Mouse (Mus musculus): ENCODE data around the gene Eaf1. TPM values are rescaled to one million over a fixed set of nuclear protein-coding genes. Genes with fewer than 3 reads are reported as not detected.
"Not testable (repeated sequence)": the region's sequence is repeated elsewhere in the genome, so short reads cannot be mapped to it uniquely, and the experiment has no call there.

The Eaf1 gene
- polyA plus RNA-seq (2012; rRNA removed) = 37.4 and 41.3 TPM in 2 replicates
- 22.6 and 23.3 TPM in 2 replicates for polyA plus RNA-seq (2014; fragmentation: Nextera tagmentation; extraction: Ambion mirVana)

DNA sequence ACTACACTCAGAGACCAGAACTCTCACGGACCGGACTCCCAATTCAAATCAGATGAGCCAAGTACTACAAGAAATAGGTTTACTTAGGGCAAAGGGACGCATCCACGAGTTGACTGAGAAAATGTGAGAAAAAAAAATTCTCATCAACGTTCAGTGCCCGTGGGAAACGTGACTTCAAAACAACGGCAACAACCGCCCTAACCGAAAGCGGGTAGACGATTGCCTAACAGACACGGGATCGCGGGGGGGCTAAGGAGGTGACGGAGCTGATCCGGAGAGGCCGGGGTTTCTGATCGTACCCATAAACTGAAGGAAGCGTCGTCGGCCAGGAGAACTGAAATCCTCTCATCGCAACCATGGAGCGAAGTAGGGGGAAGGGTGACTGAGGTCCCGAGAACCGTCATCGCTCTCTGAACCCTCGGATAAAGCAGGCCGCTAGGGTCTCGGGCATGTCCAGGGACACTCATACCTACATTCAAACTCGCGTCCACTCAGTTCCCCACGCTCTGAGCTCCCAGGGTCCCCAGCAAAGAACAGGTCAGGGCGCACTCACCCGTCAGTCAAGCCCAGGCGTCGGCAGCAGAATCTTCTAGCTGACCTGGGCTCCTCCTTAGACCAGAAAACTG is at the start of gene Eaf1:
TSS of gene Eaf1 (plus strand) at position 51 of the 626 bp plus-strand sequence.
- Histone ChIP-seq H3K9ac (ENCODE audit: low read depth, low read length, severe bottlenecking) (peak within 1 kb of the TSS; percentile 83), H3K4me1 (ENCODE audit: control insufficient read depth, insufficient read depth, low read length) (peaks cover 19% of the 10 kb centered on the region), H3K27me3 (ENCODE audit: control insufficient read depth, insufficient read depth, low read length) (no peaks in the 10 kb centered on the region), H3K4me2 (replicated peaks; ENCODE audit: low read depth, low read length, severe bottlenecking) (peak within 1 kb of the TSS; percentile 85), H3K27ac (replicated peaks; ENCODE audit: low read depth, low read length) (peak within 1 kb of the TSS; percentile 87), H3K9me3 (ENCODE audit: control insufficient read depth, low read length) (no peaks in the 10 kb centered on the region), H3K4me3 (replicated peaks; ENCODE audit: low read length) (peak within 1 kb of the TSS; percentile 85), H3K36me3 (ENCODE audit: control insufficient read depth, insufficient read depth, low read length) (peaks cover 42% of the 10 kb centered on the region)
- WGBS = 1% methylated on average over 37 of the region's 37 CpGs
- peak; percentile 44 for ATAC-seq (ENCODE audit: low FRiP score, low read depth)
- peak; percentile 16 for DNase-seq (ENCODE audit: low spot score)
- no peak for TF ChIP-seq POLR2A (IDR thresholded peaks at IDR 0.05; ENCODE audit: borderline replicate concordance, extremely low read depth, insufficient read depth, insufficient read length)

DNA sequence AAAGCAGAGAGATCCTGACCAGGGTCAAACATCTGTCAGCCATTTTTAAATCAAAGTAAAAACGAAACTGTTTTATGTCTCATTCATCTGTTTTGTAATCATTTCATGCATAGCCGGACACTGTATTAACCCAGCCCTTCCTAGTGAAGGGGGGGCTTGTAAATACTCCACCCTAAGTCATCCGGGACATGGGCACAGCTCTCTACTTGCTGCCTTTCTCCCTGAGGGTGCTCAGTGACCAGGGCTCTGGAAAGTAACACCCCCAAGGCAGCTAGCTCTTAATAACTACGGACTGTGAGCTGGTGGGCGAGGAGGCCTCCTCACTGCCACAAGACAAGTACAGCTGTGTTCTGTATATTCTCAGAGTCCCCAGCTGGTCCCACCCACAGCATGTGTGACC is 45.2 kb upstream of the Eaf1 start:
- Histone ChIP-seq H3K9ac (ENCODE audit: low read depth, low read length, severe bottlenecking) (no peak overlapping the region), H3K9me3 (ENCODE audit: control insufficient read depth, low read length) (no peaks in the 10 kb centered on the region), H3K4me2 (replicated peaks; ENCODE audit: low read depth, low read length, severe bottlenecking) (no peak overlapping the region), H3K27me3 (ENCODE audit: control insufficient read depth, insufficient read depth, low read length) (no peaks in the 10 kb centered on the region), H3K27ac (replicated peaks; ENCODE audit: low read depth, low read length) (no peak overlapping the region), H3K4me3 (replicated peaks; ENCODE audit: low read length) (no peak overlapping the region), H3K4me1 (ENCODE audit: control insufficient read depth, insufficient read depth, low read length) (no peaks in the 10 kb centered on the region), H3K36me3 (ENCODE audit: control insufficient read depth, insufficient read depth, low read length) (no peaks in the 10 kb centered on the region)
- no peak for ATAC-seq (ENCODE audit: low FRiP score, low read depth)
- WGBS = 45% methylated on average over 5 of the region's 5 CpGs
- DNase-seq (ENCODE audit: low spot score) = no peak
- no peak for TF ChIP-seq POLR2A (IDR thresholded peaks at IDR 0.05; ENCODE audit: borderline replicate concordance, extremely low read depth, insufficient read depth, insufficient read length)

DNA sequence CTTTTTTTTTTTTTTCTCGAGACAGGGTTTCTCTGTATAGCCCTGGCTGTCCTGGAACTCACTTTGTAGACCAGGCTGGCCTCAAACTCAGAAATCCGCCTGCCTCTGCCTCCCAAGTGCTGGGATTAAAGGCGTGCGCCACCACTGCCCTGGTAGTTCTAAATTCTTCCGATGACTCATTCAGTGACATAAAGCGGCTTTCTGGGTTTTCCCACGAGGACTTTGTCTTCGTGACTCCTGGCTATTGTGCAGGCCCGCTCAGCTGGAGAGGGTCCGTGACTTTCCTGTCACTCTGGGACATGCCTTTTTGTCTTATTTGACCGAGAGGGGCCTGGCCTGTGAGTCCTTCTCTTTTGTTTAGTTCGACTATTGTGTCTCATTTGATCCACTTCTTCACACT is 40.3 kb upstream of the Eaf1 start:
- not testable (repeated sequence) for DNase-seq (ENCODE audit: low spot score); H3K4me2 ChIP-seq (replicated peaks; ENCODE audit: low read depth, low read length, severe bottlenecking); H3K9ac ChIP-seq (ENCODE audit: low read depth, low read length, severe bottlenecking); H3K27ac ChIP-seq (replicated peaks; ENCODE audit: low read depth, low read length); ATAC-seq (ENCODE audit: low FRiP score, low read depth); H3K36me3 ChIP-seq (ENCODE audit: control insufficient read depth, insufficient read depth, low read length); H3K27me3 ChIP-seq (ENCODE audit: control insufficient read depth, insufficient read depth, low read length); H3K4me3 ChIP-seq (replicated peaks; ENCODE audit: low read length); H3K4me1 ChIP-seq (ENCODE audit: control insufficient read depth, insufficient read depth, low read length); H3K9me3 ChIP-seq (ENCODE audit: control insufficient read depth, low read length)
- WGBS = 87% methylated on average over 12 of the region's 12 CpGs

DNA sequence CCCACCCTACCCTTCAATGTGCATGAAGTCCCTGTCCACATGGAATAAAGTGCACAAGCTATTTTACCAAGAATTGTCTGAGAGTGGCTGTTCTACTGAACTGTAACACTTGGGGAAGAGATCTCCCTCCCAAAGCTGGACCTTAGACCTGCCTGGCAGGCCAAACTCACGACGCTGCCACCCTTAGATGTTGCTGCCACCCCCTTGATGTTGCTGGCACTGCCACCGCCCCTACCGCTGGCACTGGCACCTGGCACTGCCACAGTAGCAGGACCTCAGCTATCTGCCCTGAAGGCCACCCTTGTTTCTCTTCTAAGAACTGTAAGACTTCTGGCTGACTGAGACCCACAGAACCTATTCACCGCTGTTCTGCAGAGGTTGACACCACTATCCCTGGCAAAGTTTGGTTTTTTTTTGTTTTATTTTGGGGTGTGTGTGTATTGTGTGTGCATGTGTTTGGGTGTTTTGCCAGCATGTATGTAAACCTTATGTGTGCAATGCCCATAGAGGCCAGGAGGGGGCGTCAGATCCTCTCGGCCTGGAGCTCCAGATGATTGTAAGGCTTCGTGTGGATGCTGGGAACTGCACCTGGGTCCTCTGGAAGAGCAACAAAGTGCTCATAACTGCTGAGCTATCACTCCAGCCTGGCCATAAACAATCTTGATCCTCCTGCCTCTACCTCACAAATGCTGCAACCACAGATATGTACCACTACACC is 39.2 kb upstream of the Eaf1 start:
- no peak for ATAC-seq (ENCODE audit: low FRiP score, low read depth)

DNA sequence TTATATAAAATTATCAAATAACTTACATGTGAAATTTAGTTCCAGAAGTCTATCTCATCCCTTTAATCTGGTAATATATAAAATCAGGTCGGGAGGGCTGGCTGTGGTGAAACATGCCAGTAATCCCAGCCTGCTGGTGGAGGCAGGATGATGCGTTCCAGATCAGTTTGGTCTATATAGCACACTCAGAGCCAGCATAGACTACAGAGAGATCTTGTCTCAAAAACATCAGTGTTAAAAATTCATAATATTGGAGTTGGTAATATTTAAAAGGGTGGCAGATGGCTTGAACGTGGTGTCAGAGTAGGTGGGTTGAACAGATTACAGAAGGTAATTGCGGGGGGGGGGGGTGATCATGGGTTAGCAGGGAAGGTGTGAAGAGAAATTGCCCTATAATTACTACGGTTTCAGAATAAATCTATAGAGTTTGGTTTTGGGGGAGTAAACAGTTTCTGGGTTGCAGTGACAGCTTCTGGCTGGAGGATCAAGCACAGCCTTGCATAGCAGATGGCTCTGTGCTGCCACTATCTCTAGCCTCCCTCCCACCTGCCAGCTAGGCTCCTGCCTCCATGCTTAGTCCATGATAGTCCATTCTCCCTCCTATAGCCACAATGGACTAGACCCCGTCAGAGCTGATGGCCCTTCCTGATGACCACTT is 38.0 kb upstream of the Eaf1 start:
- TF ChIP-seq POLR2A (IDR thresholded peaks at IDR 0.05; ENCODE audit: borderline replicate concordance, extremely low read depth, insufficient read depth, insufficient read length) = no peak
- WGBS = 79% methylated on average over 6 of the region's 6 CpGs
- no peak for ATAC-seq (ENCODE audit: low FRiP score, low read depth)

More for the DNA sequence above, 39.2 kb upstream of the Eaf1 start:
- WGBS = 90% methylated on average over 8 of the region's 8 CpGs
- Histone ChIP-seq H3K27me3 (ENCODE audit: control insufficient read depth, insufficient read depth, low read length) (no peaks in the 10 kb centered on the region), H3K36me3 (ENCODE audit: control insufficient read depth, insufficient read depth, low read length) (no peaks in the 10 kb centered on the region), H3K4me2 (replicated peaks; ENCODE audit: low read depth, low read length, severe bottlenecking) (no peak overlapping the region), H3K4me1 (ENCODE audit: control insufficient read depth, insufficient read depth, low read length) (peaks cover 3% of the 10 kb centered on the region; the same call in 1 of the 2 replicates), H3K9me3 (ENCODE audit: control insufficient read depth, low read length) (no peaks in the 10 kb centered on the region), H3K9ac (ENCODE audit: low read depth, low read length, severe bottlenecking) (no peak overlapping the region), H3K4me3 (replicated peaks; ENCODE audit: low read length) (no peak overlapping the region), H3K27ac (replicated peaks; ENCODE audit: low read depth, low read length) (no peak overlapping the region)
- DNase-seq (ENCODE audit: low spot score) = no peak
- no peak for TF ChIP-seq POLR2A (IDR thresholded peaks at IDR 0.05; ENCODE audit: borderline replicate concordance, extremely low read depth, insufficient read depth, insufficient read length)

More for the DNA sequence above, 38.0 kb upstream of the Eaf1 start:
- Histone ChIP-seq H3K36me3 (ENCODE audit: control insufficient read depth, insufficient read depth, low read length) (no peaks in the 10 kb centered on the region), H3K9me3 (ENCODE audit: control insufficient read depth, low read length) (no peaks in the 10 kb centered on the region), H3K4me3 (replicated peaks; ENCODE audit: low read length) (no peak overlapping the region), H3K4me1 (ENCODE audit: control insufficient read depth, insufficient read depth, low read length) (peaks cover 3% of the 10 kb centered on the region; the same call in 1 of the 2 replicates), H3K27ac (replicated peaks; ENCODE audit: low read depth, low read length) (no peak overlapping the region), H3K27me3 (ENCODE audit: control insufficient read depth, insufficient read depth, low read length) (no peaks in the 10 kb centered on the region), H3K4me2 (replicated peaks; ENCODE audit: low read depth, low read length, severe bottlenecking) (no peak overlapping the region), H3K9ac (ENCODE audit: low read depth, low read length, severe bottlenecking) (no peak overlapping the region)
- no peak for DNase-seq (ENCODE audit: low spot score)

All from limb, embryonic 14.5 days (tissue).